Mouse (Mus musculus) ES-E14 (cell line): ENCODE measurements around the gene Sp140.
"Not testable (repeated sequence)": the region's sequence is repeated elsewhere in the genome, so short reads cannot be mapped to it uniquely, and the experiment has no call there.

Experiments used
- CHD2 ChIP-seq: IDR thresholded peaks from 2 replicates; pipeline ENCODE4 v1.6.1; 2014; ENCODE audit warnings: mild to moderate bottlenecking, low read depth, low read length, inconsistent platforms
- HCFC1 ChIP-seq: IDR thresholded peaks from 2 replicates; pipeline ENCODE4 v1.6.1; 2012; ENCODE audit warnings: low read length, inconsistent platforms, borderline replicate concordance; ENCODE audit not compliant: insufficient read depth
- MAFK ChIP-seq: IDR thresholded peaks from 2 replicates; pipeline ENCODE4 v1.6.1; 2014; ENCODE audit warnings: mild to moderate bottlenecking, low read depth, low read length, inconsistent platforms; ENCODE audit not compliant: insufficient read depth

- TF ChIP-seq HCFC1, MAFK, CHD2: not testable (repeated sequence)
Measured at GRCm38 (mm10) chr1:85580578-85580977, 19.6 kb upstream of the Sp140 start.
